Mouse (Mus musculus) limb, embryonic 15.5 days (tissue): ENCODE results near the gene Selp. TPM values are rescaled to one million over a fixed set of nuclear protein-coding genes. Genes with fewer than 3 reads are reported as not detected.

ENCODE experiments used
- ATAC-seq: fragments of 200-750 bp; cut with Nextera tagmentation; 2 replicates; pipeline ENCODE4 v1.8.0; 2017; ENCODE audit warnings: low read depth, moderate TSS enrichment; ENCODE audit not compliant: insufficient number of reproducible peaks, low FRiP score, low TSS enrichment
- H3K27ac ChIP-seq: fragments of 300-500 bp; sonication (generic); 2 replicates; pipeline ENCODE4 v1.5.1; 2015; ENCODE audit warnings: moderate library complexity, mild to moderate bottlenecking, inconsistent platforms
- H3K27me3 ChIP-seq: fragments of 300-500 bp; sonication (generic); 2 replicates; pipeline ENCODE4 v1.6.1; 2015; ENCODE audit warnings: inconsistent platforms
- H3K36me3 ChIP-seq: fragments of 300-500 bp; sonication (generic); 2 replicates; pipeline ENCODE4 v1.6.1; 2015; ENCODE audit warnings: inconsistent platforms
- H3K4me1 ChIP-seq: fragments of 300-500 bp; sonication (generic); 2 replicates; pipeline ENCODE4 v1.6.1; 2015; ENCODE audit warnings: inconsistent platforms
- H3K4me2 ChIP-seq: fragments of 300-500 bp; sonication (generic); 2 replicates; pipeline ENCODE4 v1.6.1; 2015; ENCODE audit warnings: mild to moderate bottlenecking, inconsistent platforms
- H3K4me3 ChIP-seq: fragments of 300-500 bp; sonication (generic); 2 replicates; pipeline ENCODE4 v1.5.1; 2015; ENCODE audit warnings: mild to moderate bottlenecking, inconsistent platforms
- H3K9ac ChIP-seq: fragments of 300-500 bp; sonication (generic); 2 replicates; pipeline ENCODE4 v1.6.1; 2015; ENCODE audit warnings: inconsistent platforms
- H3K9me3 ChIP-seq: fragments of 300-500 bp; sonication (generic); 2 replicates; pipeline ENCODE4 v1.6.1; 2016; ENCODE audit warnings: inconsistent platforms
- WGBS: fragments of 180-500 bp; shearing (Covaris S2); methylation state at CpG from one replicate; pipeline ENCODE4 v1.1.7; 2015; 5-methylcytosine and 5-hydroxymethylcytosine counted together
- polyA plus RNA-seq: library from polyadenylated mRNA; unstranded; fragments of >200 nt; fragmentation: Nextera tagmentation; extraction: Ambion mirVana; gene quantifications from 2 replicates; pipeline ENCODE4 v1.2.1, GENCODE M21; 2015

The Selp gene
- polyA plus RNA-seq, 1 experiment from 2014 or later = 0.36 TPM

DNA sequence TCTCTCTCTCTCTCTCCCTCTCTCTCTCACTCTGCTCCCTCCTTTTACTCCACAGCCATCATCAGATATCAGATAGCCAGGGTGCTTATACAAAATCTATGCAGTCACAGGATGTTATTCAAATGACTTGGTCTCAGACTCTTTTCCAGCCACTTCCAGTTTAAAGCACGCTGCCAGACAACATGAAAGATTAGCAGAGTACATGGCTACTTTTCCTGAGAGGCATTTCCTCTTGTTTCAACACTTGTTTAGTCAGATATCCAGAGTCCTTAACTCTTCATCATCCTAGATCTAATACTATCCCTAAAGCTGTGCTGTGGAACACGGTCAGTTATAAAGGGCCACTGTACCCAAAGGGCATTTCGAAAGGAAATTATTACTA, 5.7 kb downstream of the Selp start:
- Histone ChIP-seq H3K4me2 (no peak overlapping the region), H3K9ac (no peak overlapping the region), H3K27me3 (no peaks in the 10 kb centered on the region), H3K9me3 (no peaks in the 10 kb centered on the region), H3K4me3 (no peak overlapping the region), H3K27ac (no peak overlapping the region), H3K4me1 (no peaks in the 10 kb centered on the region), H3K36me3 (no peaks in the 10 kb centered on the region)
- no peak for ATAC-seq
- 85% methylated on average over 3 of the region's 3 CpGs for WGBS

DNA sequence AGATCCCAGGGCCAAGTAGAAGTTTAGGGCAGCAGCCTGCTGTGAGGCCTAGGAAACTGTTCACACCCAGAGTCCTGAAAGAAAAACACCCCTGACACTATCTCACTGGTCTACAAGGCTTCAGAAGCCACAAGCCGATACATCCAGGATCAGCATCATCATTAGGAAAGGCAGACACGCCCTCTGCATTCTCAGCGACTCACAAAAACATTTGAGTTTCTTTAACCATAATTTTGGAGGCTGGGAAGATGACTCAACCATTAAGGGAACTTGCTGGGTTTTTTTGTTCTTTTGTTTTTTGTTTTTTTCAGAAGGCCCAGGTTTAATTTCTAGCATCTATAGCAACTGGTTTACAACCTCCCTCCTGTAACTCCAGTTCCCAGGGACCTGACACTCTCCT, 8.8 kb downstream of the Selp start:
- ATAC-seq = no peak
- no peak overlapping the region for H3K4me3 ChIP-seq
- H3K4me2 ChIP-seq = no peak overlapping the region
- WGBS = 36% methylated on average over 3 of the region's 3 CpGs
- H3K36me3 ChIP-seq = no peaks in the 10 kb centered on the region
- H3K9me3 ChIP-seq = no peaks in the 10 kb centered on the region
- H3K9ac ChIP-seq = no peak overlapping the region
- H3K27me3 ChIP-seq = no peaks in the 10 kb centered on the region
- H3K27ac ChIP-seq = no peak overlapping the region
- H3K4me1 ChIP-seq = no peaks in the 10 kb centered on the region

DNA sequence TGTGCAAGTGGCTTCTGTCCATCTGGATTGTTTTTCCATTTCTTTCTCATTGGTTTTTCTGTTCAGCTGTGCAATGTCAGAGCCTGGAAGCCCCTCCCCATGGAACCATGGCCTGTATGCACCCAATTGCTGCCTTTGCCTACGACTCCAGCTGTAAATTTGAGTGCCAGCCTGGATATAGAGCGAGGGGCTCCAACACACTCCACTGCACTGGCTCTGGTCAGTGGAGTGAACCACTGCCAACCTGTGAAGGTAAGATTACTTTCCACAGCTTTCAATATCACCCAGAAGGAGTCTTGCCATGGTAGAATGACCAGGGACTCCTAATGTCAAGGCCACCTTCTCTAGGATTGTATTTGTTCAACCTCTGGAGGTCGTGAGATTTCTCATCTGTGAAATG, 14.9 kb downstream of the Selp start:
- H3K9me3 ChIP-seq = no peaks in the 10 kb centered on the region
- no peaks in the 10 kb centered on the region for H3K4me1 ChIP-seq
- H3K36me3 ChIP-seq = no peaks in the 10 kb centered on the region
- H3K9ac ChIP-seq = no peak overlapping the region
- 64% methylated on average over 3 of the region's 3 CpGs for WGBS
- no peak overlapping the region for H3K4me3 ChIP-seq
- ATAC-seq = no peak
- no peak overlapping the region for H3K4me2 ChIP-seq
- H3K27ac ChIP-seq = no peak overlapping the region
- H3K27me3 ChIP-seq = no peaks in the 10 kb centered on the region

DNA sequence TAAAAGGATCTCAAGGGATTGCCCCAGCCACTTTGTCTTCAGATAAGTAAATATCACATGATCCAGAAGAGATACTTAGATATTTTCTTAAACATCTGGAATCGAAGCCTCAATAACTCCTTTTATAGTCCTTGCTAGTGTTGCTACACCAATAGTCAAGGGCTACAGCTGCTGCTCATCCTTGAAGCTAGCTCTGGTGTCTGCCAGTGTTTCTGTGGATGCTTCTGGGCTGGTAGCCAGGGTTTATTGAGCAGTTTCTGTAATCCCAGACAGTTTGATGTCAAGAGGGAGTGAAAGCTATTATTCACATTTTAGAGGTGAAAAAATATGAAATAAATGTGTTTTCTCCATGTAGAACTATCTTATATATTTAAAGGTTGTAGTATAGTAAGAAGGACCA, 17.5 kb downstream of the Selp start:
- H3K36me3 ChIP-seq = no peaks in the 10 kb centered on the region
- no peaks in the 10 kb centered on the region for H3K4me1 ChIP-seq
- no peak overlapping the region for H3K4me2 ChIP-seq
- 71% methylated on average over 1 of the region's 1 CpGs for WGBS
- H3K9ac ChIP-seq = no peak overlapping the region
- ATAC-seq = no peak
- no peaks in the 10 kb centered on the region for H3K9me3 ChIP-seq
- no peak overlapping the region for H3K4me3 ChIP-seq
- H3K27ac ChIP-seq = no peak overlapping the region
- H3K27me3 ChIP-seq = no peaks in the 10 kb centered on the region

DNA sequence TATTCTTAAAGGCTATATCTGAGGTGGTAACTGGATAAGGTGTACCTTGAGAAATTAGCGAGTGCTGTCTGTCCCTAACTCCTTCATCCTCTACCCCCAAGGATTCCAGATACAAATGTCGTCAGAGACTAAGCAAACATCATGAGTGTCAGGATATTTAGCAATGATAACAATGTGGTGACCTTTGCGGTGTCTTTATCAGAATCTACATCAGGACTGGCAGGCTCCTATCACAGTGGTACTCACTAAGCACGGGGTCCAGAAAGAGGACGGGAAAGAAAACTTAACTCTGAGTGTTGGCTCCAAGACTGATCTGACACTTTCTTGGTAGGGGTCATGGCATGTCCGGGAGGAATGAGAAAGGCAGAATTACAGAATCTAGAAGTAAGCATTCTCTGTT, 19.0 kb downstream of the Selp start:
- no peak for ATAC-seq
- no peaks in the 10 kb centered on the region for H3K36me3 ChIP-seq
- WGBS = 81% methylated on average over 6 of the region's 6 CpGs
- no peaks in the 10 kb centered on the region for H3K27me3 ChIP-seq
- H3K9ac ChIP-seq = no peak overlapping the region
- H3K4me1 ChIP-seq = no peaks in the 10 kb centered on the region
- no peak overlapping the region for H3K4me3 ChIP-seq
- H3K9me3 ChIP-seq = no peaks in the 10 kb centered on the region
- no peak overlapping the region for H3K4me2 ChIP-seq
- no peak overlapping the region for H3K27ac ChIP-seq

DNA sequence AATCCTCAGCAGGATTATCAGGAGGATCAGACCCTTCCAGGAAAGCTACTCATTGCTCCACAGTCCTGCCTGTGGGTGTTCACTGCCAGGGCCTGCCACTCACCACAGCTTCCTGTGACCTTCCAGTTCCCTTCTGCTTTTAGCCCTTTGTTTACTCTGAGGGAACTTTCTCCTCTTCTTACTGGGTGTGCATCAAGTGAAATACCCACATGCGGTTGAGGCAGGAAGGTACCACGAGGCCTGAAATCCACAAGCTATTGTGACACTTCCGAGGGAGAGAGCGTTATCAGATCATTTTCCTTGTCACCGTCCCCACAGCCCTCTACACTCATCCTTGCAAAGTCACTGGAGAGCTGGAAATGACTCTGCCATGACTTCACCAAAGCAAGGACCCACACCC, 20.3 kb downstream of the Selp start:
- Histone ChIP-seq H3K4me2 (no peak overlapping the region), H3K4me3 (no peak overlapping the region), H3K9me3 (no peaks in the 10 kb centered on the region), H3K27ac (no peak overlapping the region), H3K27me3 (no peaks in the 10 kb centered on the region), H3K36me3 (no peaks in the 10 kb centered on the region), H3K9ac (no peak overlapping the region), H3K4me1 (no peaks in the 10 kb centered on the region)
- no peak for ATAC-seq
- 75% methylated on average over 5 of the region's 5 CpGs for WGBS

DNA sequence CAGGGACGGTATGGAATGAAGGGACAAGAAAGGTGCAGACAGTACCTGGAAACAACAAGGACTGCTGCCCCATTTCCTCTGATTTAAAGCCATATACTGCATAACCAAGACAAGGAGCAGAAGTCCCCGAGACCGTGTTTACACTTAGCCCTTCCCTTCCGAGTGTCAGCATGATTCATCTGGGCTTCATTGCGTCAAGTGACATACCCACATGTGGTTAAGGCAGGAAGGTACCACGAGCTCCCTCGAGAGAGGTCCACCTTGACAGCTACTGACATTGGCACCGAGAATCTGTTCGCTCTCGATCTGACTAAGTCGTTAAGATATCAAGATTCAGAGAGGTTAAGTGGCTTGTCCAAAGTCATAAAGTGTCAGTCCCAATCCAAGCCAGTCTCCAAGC, 20.9 kb downstream of the Selp start:
- Histone ChIP-seq H3K27ac (no peak overlapping the region), H3K4me2 (no peak overlapping the region), H3K4me1 (no peaks in the 10 kb centered on the region), H3K9me3 (no peaks in the 10 kb centered on the region), H3K27me3 (no peaks in the 10 kb centered on the region), H3K9ac (no peak overlapping the region), H3K36me3 (no peaks in the 10 kb centered on the region), H3K4me3 (no peak overlapping the region)
- no peak for ATAC-seq
- WGBS = 55% methylated on average over 11 of the region's 11 CpGs

DNA sequence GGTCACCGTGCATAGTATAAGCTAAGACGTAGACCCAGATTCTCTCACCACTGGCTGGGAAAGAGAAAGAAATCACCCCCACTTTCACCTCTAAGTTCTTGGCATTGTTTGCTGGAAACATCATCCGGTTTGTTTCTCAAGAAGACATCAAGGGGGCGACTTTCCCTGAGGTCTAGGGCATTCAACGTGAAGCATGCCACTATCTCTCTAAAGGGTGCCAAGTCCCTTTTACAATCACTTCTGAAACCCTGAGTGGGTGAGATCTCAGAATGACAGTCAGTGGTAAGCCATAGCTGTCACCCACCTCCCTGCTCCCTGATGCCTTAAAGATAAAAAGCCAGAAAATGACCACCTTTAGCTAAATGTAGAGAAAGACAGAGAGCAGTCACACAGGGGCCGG, 21.6 kb downstream of the Selp start:
- H3K27ac ChIP-seq = no peak overlapping the region
- no peak overlapping the region for H3K9ac ChIP-seq
- H3K4me2 ChIP-seq = no peak overlapping the region
- H3K27me3 ChIP-seq = no peaks in the 10 kb centered on the region
- no peaks in the 10 kb centered on the region for H3K36me3 ChIP-seq
- no peaks in the 10 kb centered on the region for H3K4me1 ChIP-seq
- ATAC-seq = no peak
- no peak overlapping the region for H3K4me3 ChIP-seq
- WGBS = 73% methylated on average over 6 of the region's 6 CpGs
- no peaks in the 10 kb centered on the region for H3K9me3 ChIP-seq

DNA sequence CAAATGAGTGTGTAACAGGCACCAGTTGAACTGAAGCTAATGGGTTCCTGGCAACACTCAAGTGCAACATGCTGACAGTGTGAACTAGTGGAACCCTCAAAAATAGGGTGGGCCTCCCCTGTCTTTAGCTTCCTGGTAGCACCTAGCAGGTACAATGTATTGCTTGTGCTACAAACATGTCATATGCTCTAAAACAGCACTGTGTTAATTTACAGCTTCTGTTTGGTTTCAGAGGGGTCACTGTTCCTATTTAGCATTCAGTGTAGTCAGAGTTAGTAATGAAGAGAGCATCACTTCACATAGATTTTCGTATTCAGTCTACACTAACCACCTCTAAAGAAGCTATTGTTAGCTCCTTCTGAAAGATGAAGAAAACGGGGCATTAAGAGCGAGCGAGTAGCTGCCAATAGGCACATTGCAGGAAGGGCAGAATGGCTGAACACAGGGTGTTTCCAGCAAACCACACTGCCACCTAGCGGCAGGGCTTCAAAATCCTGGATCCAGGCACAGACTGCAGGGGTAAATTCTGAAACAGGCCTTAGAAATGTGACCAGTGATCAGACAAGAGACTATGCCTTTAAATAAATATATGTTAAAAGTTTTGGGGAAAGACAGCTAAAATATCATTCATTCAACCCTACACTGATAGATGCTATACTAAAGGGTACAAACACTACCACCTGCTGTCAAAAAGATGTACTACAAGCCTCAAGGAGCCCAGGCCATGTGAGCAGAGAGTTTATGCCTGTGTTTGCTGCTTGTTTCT, 23.5 kb downstream of the Selp start:
- H3K4me3 ChIP-seq = no peak overlapping the region
- H3K36me3 ChIP-seq = no peaks in the 10 kb centered on the region
- H3K4me1 ChIP-seq = no peaks in the 10 kb centered on the region
- H3K4me2 ChIP-seq = peak overlapping the region; percentile 22; the same call in 1 of the 2 replicates
- 8% methylated on average over 5 of the region's 5 CpGs for whole genome bisulfite sequencing
- H3K9me3 ChIP-seq = no peaks in the 10 kb centered on the region
- no peak for ATAC-seq
- H3K27ac ChIP-seq = no peak overlapping the region
- no peaks in the 10 kb centered on the region for H3K27me3 ChIP-seq
- no peak overlapping the region for H3K9ac ChIP-seq

DNA sequence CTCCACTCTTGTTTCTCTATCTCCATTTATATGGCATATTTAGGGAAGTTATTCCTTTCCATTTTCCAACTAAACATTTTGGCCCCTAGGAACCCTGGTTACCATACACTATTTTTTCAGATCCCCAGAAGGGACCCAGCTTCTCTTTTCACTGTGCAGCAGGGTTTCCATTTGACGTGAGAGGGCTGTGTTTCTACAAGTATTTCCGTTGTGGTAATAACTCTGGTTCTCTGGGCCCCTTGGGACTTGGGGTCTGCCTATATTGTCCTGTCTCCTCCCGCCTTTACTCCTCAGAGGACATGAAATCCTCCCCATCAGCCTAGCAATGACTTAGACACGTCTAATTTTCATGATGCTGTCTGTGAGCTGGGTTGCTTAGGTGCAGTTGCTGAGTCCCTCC, 24.4 kb downstream of the Selp start:
- no peak overlapping the region for H3K9ac ChIP-seq
- ATAC-seq = no peak
- H3K36me3 ChIP-seq = no peaks in the 10 kb centered on the region
- no peaks in the 10 kb centered on the region for H3K4me1 ChIP-seq
- H3K4me3 ChIP-seq = no peak overlapping the region
- H3K27me3 ChIP-seq = no peaks in the 10 kb centered on the region
- H3K4me2 ChIP-seq = no peak overlapping the region
- no peaks in the 10 kb centered on the region for H3K9me3 ChIP-seq
- 66% methylated on average over 4 of the region's 4 CpGs for WGBS
- no peak overlapping the region for H3K27ac ChIP-seq

DNA sequence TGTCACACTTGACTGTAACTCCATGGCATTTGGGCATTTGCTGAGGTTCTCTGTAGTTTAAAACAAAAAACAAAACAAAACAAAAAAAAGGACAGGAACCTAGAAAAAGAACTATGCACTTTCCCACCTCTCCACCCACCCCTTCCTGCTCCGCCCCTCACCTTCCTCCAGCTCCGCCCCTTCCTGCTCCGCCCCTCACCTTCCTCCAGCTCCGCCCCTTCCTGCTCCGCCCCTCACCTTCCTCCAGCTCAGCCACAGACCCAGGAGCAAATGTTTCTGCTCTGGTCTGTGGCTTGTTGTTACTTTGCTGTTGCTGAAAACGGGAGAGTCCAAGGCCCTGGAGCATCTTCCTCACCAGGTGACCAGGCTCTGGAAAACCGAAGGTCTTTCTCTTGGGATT, 34.0 kb downstream of the Selp start:
- Histone ChIP-seq H3K36me3 (no peaks in the 10 kb centered on the region), H3K27ac (no peak overlapping the region), H3K9ac (no peak overlapping the region), H3K4me2 (no peak overlapping the region), H3K4me1 (peaks cover 7% of the 10 kb centered on the region; the same call in 1 of the 2 replicates), H3K4me3 (no peak overlapping the region), H3K9me3 (no peaks in the 10 kb centered on the region), H3K27me3 (no peaks in the 10 kb centered on the region)
- no peak for ATAC-seq
- WGBS = 92% methylated on average over 7 of the region's 7 CpGs

DNA sequence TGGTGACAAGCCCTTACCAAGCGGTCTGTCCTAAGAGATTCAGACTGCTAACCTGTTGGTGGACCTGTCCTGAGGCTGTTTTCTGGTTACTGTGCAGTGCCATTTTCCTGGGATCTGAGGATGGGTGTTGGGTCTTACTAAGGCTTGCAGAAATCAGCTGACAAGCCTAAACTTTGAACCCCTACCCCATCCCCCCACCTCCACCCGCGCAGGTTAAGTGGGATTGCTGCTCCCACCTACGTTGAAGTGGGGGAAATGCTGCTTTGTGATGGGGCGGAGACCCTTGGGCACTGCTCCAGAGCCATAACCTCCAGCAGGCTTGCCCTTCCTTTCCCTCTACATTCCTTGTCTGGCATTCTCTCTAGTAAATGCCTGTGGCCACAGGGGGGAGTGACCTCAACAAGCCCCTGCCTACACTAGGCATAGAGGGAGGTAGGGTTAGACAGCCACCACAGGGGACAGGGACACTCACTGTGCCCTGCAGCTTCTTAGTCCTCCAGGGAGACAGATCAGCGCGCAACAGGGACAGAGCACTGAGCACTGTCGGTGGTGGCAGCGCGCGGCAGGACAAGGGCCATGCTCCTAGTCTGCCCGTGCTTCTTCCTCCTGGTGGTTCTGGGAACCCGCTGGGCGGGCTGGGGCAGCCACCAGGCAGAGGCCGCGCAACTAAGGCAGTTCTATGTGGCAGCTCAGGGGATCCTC, 36.5 kb downstream of the Selp start, which contains the start of gene F5:
F5 (plus strand) TSS at position 452 of the 702 bp plus-strand sequence.
- no peaks in the 10 kb centered on the region for H3K27me3 ChIP-seq
- 0 out of 2 replicates have a peak, but pooled peaks have one; percentile 48 for ATAC-seq
- no peak within 1 kb of the TSS for H3K9ac ChIP-seq
- H3K4me2 ChIP-seq = 0 out of 2 replicates have a peak within 1 kb of the TSS, but pooled peaks have one; percentile 12
- H3K9me3 ChIP-seq = no peaks in the 10 kb centered on the region
- H3K4me1 ChIP-seq = peaks cover 7% of the 10 kb centered on the region; the same call in 1 of the 2 replicates
- 11% methylated on average over 16 of the region's 16 CpGs for WGBS
- H3K27ac ChIP-seq = no peak within 1 kb of the TSS
- H3K4me3 ChIP-seq = no peak within 1 kb of the TSS
- H3K36me3 ChIP-seq = no peaks in the 10 kb centered on the region
